Mouse (Mus musculus): ENCODE results near the gene Ggn. TPM values are rescaled to one million over a fixed set of nuclear protein-coding genes. Genes with fewer than 3 reads are reported as not detected.
"Not testable (repeated sequence)": the region's sequence is repeated elsewhere in the genome, so short reads cannot be mapped to it uniquely, and the experiment has no call there.

Ggn gene
- polyA plus RNA-seq, 1 experiment, result 0.78 TPM

DNA sequence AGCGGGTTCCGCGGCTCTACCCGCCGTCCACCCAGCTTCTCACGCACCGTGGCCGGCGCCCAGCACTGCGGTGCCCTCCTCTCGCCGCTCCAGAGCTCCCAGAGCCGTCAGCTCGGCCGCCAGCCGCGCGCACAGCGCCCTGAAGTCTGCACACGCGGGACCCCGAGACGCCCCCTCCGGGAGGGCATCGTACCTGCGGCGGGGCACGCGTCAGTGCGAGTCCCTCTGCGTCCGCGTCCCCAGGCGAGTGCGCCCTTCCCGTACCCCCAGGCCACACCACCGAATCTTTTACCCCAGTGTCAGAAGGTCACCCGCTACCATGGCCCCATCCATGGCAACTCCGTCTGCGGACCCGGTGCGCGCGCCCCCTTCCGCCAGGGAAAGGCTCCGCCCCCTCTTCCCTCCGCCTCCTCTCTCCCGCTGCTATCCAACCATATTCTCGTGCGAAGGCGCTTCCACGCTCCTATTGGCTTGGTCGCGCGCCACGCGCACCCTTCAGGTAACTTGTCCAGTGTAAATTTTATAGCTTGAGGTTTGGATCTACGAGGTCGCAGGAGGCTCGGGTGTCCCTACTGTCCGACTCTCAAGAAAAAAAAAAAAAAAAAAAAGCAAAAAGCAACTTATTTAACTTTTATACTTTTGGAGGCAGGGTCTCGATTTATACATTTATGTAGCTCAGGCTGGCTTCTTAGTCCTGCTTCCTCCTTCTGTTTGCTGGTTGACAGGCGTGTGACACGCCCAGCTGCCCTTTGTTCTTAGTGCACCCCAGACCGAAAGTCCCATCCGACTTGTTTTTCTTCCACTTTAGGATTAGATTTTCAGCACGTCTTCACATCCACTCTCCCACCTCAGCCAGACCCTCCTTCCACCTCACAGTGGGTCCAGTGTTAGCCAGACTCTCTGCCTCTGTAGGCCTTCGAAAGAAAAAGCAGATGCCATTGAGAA, 13.9 kb upstream of the Ggn start, which contains the start of gene Fam98c:
Gene Fam98c (minus strand): TSS at position 397 of the 945 bp plus-strand sequence.
- peak; percentile 77 to 89 for DNase-seq (ENCODE audit: extremely low spot score in 1 of 2, low spot score in 1 of 2)

DNA sequence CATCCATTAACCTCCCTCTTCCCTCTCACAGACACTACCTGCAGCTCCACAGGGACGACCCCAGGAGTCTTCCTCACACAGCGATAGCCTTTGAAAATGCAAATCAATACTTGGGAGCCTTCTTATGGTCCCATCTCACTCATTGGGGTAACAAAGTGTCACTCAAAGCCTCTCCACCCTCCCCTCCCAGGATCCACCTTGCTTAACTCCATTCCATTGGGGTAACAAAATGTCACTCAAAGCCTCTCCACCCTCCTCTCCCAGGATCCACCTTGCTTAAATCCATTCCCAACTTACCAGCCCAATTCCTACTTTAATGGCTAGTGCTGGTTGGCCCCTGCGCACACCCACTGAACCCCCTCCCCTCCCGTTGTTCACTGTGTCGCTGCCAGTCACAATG, 11.7 kb upstream of the Ggn start:
- no peak for DNase-seq (ENCODE audit: extremely low spot score in 1 of 2, low spot score in 1 of 2)

DNA sequence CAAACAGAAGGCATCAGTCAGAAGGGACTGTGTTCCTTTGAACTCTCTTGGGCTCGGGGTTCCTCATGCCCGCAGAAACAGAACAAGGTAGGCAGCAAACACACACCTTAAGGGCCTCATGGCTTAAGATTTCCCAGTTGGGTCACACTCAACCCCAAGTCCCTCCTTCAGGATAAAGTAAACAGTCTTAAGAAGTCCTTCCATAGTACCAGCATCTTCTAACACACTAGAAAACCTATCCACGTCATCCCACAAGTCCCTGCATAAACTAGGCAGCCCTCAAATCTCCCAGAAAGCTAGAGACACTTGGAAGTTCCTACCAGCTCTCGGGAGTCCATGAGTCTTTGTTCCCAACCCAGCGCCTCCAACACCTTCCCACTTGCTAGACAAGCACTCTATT, 7.7 kb upstream of the Ggn start:
- DNase-seq (ENCODE audit: extremely low spot score in 1 of 2, low spot score in 1 of 2), result no peak

DNA sequence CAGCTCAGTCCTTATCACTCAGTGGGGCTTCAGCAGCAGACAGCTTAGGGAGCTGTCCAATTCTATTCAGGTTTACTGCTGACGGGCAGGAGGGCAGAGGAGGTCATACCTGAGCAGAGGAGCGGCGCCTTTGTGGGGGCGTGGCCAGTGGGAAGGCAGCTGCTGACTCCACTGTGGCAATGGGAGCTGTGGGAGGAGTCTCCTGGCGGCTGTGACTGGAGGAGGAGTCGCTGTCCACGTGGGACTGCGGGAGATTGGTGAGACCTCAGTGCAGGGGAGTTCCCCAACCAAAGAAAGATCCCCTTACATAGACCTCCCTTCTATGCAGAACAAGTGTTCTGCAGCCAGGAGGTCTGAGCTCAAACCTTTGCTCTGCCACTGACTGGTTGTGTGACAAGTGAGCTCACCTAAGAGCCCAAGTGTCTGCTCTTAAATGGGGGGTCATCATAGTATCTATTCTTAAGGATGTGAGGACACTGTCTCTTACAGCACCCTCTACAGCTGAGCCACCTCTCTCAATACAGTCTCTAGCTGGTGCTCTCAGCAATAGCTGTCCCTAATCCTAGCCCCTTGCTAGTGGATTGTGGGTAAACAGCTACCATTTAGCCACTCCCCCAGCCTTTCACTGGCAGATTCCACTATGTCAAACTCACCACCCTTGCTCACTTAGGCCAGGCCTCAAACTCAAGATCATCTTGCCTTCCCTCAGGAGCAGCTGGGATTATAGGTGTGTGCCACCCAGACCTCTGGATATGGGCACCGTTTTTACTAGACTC, 7.1 kb upstream of the Ggn start:
- DNase-seq (ENCODE audit: extremely low spot score in 1 of 2, low spot score in 1 of 2), result no peak

DNA sequence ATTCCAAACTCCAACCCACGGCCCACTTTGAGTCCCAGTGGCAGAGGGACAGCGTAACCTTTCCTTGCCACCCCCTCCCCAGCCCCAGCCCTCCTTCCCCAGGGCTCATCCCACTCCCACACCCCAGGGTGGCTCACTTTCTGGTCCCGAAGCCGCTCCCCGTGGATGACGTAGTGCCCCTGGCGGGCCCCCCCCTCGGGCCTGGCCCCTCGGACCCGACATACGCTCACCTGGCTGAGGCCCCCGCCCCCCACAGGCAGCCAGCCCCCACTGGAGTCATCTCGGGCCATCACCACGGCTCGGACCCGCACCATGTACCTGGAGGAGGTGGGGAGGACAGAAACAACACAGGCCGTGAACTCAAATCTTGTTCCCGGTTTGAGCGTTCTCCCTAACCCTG, 2.4 kb upstream of the Ggn start:
- DNase-seq (ENCODE audit: extremely low spot score in 1 of 2, low spot score in 1 of 2), result no peak

DNA sequence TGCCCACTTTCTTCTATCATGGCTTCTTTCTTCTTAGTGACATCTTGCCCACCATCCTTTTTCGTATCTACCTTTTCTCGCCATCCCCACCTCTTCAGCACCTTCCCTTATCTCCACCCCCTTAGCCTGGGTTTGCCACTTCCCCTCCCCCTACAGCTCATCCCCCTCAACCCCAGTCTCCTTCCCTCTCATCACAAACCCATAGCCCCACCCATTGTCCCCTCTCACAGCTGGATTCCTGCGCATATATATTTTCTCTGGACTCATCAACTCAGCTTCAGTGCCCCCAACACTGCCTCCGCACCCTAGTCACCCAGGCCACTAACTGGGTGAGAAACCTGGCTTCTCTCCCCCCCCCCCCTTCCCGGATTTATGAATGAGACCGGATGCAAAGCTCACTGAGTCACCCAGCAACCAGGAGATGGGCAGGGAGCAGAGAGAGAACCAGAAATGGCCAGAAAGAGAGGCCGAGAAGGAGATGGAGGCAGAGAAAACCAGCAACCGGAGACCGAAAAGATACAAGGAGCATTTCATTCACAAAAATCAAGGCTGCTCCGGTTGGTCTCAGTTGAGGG, 1.8 kb upstream of the Ggn start:
- DNase-seq (ENCODE audit: extremely low spot score in 1 of 2, low spot score in 1 of 2), result no peak

DNA sequence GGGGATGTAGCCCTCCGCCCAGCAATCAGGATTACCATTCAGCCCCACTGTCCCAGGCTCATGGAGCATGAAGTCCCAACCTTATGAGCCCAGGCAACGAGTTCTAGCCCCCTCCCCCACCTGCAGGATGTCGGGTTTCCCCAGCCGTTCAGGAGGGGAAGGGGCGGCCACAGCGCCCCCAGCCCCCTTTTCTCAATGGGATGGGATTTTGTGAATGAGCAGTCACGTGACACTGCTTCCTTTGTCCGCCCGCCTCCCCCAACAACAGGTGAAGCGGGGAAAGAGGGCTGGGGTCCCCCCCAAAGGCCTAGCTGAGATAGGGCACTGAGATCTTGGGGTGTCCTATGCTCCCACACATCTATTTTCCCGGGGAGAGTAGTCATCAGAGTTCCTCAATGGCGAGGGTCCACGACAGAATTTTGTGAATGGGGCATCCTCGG, 1.2 kb upstream of the Ggn start:
- no peak for DNase-seq (ENCODE audit: extremely low spot score in 1 of 2, low spot score in 1 of 2)

DNA sequence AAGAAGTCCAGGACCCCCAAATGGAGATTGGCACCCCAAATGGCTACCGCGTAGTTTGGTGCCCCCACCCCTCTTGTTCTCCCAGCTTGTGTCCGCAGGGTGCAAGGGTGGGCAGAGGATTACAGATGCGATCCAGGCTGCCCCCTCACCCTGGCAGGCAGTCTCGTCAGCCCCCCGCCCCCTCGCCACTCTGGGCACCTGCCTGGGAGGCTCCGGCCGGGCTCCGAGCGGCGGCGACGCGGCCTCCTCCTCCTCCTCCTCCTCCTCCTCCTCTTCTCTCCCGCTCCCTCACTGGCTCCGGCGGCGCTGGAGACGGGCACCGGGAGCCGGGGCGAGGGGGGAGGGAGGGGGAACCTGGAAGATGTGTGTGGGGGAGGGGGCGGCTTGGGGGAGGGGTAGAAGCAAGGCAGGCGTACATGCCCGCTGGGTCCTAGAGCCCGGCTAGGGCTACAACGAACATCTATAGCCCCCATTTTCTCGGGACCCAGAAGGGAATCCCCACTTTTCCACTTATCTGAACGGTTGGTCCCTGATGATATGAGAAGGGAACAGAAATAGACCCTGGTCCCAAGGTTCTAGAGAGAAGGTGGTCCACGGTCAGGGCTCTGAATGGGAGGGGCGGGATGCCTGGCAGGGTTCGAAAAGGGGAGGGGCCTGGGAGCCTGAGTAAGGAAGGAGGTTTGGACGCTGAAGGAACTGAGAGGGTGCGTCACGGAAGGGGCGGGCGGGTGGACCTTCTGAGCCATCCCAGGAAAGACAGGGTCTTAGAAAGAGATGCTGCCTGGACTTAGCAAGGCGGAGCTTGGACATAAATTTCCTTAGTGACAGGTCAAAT, 562 bp upstream of the Ggn start:
- peak; percentile 77 to 85 for DNase-seq (ENCODE audit: extremely low spot score in 1 of 2, low spot score in 1 of 2)

DNA sequence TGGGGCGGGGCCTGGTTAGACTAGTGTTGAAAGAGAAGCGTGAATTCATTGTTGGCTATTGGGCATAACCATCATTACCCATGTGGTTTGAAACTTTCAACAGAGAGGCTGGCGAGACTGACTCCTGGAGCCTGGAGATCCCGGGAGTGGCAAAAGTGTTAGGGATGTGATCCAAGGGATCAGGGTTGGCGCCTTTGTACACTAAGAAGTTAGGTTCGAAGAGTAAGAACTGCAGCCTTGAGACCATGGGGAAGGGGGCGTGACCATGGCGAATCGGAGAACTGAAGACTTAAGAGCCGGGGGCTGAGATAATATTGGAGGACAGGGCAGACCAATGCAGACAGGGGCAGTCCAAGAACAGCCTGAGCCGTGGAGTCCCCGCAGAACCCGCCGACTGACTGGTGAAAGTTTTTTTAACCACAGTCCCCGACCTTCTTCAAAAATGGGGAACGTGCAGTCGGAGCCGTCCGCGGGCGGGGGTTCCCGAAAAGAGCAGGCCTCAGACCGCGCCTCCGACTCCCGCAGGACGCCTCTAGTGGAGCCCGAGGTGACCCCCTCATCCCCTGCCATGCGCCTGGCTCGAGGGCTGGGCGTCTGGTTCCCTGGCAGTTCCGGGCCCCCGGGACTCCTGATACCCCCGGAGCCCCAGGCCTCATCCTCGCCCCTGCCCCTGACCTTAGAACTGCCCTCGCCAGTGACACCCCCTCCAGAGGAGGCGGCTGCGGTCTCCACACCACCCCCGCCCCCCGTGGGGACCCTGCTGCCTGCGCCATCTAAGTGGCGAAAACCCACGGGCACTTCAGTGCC, 948 bp downstream of the Ggn start:
- no peak for DNase-seq (ENCODE audit: extremely low spot score in 1 of 2, low spot score in 1 of 2)

DNA sequence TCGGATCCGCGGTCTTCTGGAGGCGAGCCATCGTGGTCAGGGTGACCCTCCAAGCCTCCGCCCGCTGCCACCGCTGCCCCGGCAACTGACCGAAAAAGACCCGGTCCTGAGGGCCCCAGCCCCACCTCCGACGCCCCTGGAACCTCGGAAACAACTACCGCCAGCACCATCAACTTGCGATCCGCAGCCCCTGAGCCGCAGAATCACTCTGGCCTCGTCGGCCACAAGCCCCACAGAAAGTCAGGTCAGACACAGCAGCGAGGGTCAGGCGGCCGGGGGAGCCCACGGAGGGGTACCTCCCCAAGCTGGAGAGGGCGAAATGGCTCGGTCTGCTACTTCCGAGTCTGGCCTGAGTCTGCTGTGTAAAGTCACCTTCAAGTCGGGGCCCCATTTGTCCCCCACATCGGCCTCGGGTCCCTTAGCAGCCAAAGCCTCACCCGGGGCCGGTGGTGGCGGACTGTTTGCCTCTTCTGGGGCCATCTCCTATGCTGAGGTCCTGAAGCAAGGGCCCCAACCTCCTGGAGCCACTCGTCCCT, 1.6 kb downstream of the Ggn start:
- no peak for DNase-seq (ENCODE audit: extremely low spot score in 1 of 2, low spot score in 1 of 2)

DNA sequence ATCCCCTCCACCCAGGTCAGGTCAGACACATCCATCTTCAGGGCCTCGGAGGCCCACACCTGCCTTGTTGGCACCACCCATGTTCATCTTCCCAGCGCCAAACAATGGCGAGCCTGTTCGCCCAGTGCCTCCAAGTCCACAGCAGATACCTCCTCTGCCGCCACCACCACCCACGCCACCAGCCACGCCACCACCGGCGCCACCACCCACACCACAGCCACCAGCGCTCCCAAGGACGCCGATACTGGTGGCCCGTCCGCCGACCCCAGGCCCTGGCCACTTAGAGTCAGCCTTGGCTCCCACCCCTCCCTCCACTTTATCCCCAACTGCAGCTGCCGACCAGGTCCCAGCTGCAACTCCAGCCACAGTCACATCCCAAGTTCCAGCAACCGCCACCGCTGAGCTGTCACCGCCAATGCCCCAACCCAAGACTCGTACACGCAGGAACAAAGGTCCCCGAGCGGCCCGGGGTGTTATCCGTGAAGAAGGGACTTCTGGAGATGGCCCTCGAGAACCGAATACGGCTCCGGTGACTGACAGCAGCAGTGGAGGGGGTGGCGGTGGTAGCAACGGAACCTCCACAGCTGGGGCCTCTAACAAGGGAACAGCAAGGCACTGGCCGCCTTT, 2.5 kb downstream of the Ggn start:
- no peak for DNase-seq (ENCODE audit: extremely low spot score in 1 of 2, low spot score in 1 of 2)

DNA sequence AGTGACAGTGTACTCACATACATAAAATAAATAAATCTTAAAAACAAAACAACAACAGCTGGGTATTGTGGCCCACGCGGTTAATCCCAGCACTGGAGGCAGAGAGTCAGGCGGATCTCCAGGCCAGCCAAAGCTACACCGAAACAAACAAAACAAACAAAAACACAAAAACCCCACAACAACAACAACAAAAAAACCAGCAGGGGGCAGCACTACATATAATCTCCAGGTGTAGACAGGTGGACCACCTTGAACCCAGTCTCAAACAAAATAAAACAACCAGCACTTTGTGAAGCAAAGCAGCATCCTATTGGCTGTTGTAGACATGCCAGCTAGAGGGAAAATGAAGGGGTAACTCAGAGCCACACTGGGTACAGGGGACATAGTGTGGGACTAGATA, 8.1 kb downstream of the Ggn start:
- DNase-seq (ENCODE audit: extremely low spot score in 1 of 2, low spot score in 1 of 2), result no peak

DNA sequence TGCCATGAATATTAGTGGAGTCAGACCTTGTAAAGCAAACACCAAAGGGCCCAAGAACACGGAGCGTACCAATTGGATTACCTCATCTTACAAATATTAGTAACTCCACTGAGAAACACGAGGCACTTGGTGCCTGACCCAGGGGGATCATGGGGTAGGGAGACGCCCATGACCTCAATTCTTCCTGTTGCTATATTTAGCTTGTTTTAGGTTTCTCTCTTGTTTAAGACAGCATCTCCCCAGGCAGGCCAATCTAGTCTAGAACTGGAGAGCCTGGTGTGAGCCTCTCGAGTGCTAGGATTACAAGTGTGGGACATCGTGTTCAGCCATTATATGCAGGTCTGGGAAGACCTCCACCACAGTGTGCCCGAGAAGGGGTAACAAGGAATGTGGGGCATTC, 9.3 kb downstream of the Ggn start:
- no peak for DNase-seq (ENCODE audit: extremely low spot score in 1 of 2, low spot score in 1 of 2)

DNA sequence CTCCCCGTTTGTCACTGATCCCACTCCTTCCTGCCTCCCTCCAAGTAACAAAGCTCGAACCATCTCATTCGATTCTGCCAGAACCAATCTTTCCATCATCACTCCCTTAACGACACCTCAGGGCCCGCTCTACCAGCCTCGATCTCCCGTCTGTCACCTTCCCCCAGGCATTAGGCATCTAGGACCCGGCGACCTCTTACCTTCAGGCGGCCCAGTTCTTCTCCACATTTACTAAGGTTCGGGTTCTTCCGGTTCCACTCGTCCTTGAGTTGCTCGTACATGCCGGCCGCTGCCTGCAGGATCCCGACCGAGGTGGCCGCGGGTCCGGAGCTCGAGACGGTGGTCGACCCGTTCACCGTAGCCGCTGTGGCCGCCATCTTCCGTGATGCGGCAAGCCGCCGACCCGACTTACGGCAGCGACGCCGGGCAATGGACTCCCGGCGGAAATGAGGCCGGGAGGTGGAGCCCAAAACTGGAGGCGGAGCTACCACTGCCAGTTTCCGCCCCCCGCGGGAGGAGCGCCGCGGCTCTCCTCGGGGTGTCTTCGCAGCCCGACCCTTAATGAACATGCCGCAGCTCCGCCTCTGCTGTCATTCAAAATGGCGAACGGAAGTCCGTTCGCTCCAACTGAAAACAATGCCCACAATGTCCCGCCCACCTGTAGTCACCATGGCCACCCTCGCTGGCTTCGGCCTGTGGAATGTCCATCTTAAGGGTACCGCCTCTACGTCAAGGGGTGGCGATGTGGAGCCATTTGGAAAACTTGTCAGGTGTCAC, 10.3 kb downstream of the Ggn start, which contains the start of gene Psmd8:
Gene Psmd8 (minus strand): TSS at position 625 of the 777 bp plus-strand sequence.
- peak; percentile 95 for DNase-seq (ENCODE audit: extremely low spot score in 1 of 2, low spot score in 1 of 2)

DNA sequence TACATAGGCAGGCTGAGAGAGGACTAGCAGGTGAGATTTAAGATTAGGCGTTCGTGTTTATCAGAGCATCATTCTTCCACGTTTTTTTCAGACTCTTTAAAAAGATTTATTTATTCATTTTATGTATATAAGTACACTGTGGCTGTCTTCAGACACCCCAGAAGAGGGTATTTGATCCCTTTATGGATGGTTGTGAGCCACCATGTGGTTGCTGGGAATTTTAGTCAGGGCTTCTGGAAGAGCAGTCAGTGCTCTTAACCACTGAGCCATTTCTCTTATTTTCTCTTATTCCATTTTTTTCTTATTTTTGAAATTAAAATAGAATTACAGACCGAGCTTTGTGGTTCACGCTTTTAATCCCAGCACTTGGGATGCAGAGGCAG, 10.8 kb downstream of the Ggn start:
- no peak for DNase-seq (ENCODE audit: extremely low spot score in 1 of 2, low spot score in 1 of 2)

DNA sequence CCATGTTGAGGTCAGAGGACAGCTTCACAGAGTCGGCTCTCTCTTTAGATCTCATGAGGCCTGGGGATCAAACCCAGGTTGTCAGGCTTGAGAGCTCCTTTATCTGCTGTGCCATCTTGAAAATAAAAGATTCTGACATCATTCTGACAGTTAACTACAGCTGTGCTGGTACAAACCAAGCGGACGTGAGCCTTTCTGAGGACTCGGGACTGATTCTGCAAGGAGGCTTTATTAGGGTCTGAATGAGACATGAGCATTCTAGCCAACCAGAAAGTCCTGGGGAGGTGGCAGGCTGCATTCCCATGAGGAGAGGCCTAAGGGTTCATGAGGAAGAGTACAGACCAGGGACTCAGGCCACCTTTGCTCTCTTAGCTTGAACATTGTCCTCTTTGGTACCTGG, 11.3 kb downstream of the Ggn start:
- DNase-seq (ENCODE audit: extremely low spot score in 1 of 2, low spot score in 1 of 2), result not testable (repeated sequence)

DNA sequence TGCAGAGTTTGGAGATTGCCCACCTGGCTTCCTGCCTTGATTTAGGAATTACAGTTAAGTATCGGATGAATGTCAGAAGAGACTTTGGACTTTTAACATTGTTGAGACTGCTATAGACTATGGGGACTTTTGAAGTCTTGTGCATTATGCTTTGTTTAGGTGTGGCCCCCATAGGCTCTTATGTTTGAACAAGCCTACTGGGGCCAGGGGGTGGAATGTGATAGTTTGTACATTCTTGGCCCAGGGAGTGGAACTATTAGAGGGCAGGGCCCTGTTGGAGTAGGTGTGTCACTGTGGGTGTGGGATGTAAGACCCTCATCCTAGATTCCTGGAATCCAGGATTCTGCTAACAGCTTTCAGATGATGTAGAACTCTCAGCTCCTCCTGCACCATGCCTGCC, 24.2 kb downstream of the Ggn start:
- not testable (repeated sequence) for DNase-seq (ENCODE audit: extremely low spot score in 1 of 2, low spot score in 1 of 2)

DNA sequence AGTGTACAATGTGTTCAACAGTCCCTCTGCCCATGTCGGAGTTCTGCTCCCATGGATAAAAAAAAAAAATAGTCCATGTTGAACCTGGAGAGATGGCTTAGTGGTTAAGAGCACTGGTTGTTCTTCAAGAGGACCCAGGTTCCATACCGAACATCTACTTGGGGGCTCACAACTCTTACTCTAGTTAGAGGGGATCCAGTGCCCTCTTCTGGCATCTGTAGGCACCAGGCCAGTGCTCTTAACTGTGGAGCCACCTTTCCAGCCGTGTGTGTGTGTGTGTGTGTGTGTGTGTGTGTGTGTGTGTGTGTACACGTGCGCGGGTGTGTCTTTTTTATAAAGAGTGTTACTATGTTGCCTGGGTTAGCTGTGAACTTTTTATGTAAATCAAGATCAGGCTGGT, 32.6 kb downstream of the Ggn start:
- no peak for DNase-seq (ENCODE audit: extremely low spot score in 1 of 2, low spot score in 1 of 2)
